Mouse (Mus musculus) bone marrow macrophage, adult 2 months (primary cell): ENCODE data around the gene Capzb. TPM values are rescaled to one million over a fixed set of nuclear protein-coding genes. Genes with fewer than 3 reads are reported as not detected.

ENCODE experiments used
- H3K27ac ChIP-seq: 2 replicates; pipeline ENCODE4 v1.5.1; 2012; ENCODE audit warnings: low read depth, low read length; ENCODE audit not compliant: insufficient read depth
- H3K4me1 ChIP-seq: 2 replicates; pipeline ENCODE4 v1.6.1; 2012; ENCODE audit warnings: low read length; ENCODE audit not compliant: control insufficient read depth, insufficient read depth
- H3K4me3 ChIP-seq: 2 replicates; pipeline ENCODE4 v1.5.1; 2012; ENCODE audit warnings: mild to moderate bottlenecking, low read length, moderate library complexity; ENCODE audit not compliant: insufficient read depth
- CTCF ChIP-seq: IDR thresholded peaks from 2 replicates; pipeline ENCODE4 v1.5.1; 2012; ENCODE audit warnings: low read depth, mild to moderate bottlenecking, low read length, moderate library complexity
- POLR2A ChIP-seq: IDR thresholded peaks from 2 replicates; pipeline ENCODE4 v1.6.1; 2012; ENCODE audit warnings: mild to moderate bottlenecking, low read depth, low read length, borderline replicate concordance
- polyA plus RNA-seq: library from polyadenylated mRNA; stranded (reverse); fragments of >200 nt; gene quantifications from 2 replicates; pipeline ENCODE4 v1.2.4, GENCODE M21; 2012; ENCODE audit not compliant: missing spikeins, insufficient read depth, insufficient read length

Gene Capzb
- polyA plus RNA-seq, 1 experiment, result 483 TPM

DNA sequence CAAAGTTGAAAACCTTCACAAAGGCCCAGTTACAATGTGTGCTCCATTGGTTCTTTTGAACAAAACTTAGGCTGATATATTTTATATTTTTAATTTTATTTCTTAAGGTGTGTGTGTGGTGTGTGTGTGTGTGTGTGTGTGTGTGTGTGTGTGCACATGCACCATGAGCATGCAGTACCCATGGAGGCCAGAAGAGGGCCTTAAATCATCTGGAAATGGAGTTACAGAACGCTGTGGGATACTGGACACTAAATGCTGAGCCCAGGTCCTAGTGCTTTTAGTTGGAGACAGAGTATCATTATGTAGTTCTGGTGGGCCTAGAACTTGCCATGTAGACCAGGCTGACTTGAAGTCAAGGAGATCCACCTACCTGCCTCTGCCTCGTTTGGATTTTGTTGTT is 13.5 kb upstream of the Capzb start:
- H3K27ac ChIP-seq, result no peak overlapping the region
- H3K4me1 ChIP-seq, result peaks cover 14% of the 10 kb centered on the region
- TF ChIP-seq POLR2A, result no peak
- TF ChIP-seq CTCF, result no peak
- H3K4me3 ChIP-seq, result no peak overlapping the region

DNA sequence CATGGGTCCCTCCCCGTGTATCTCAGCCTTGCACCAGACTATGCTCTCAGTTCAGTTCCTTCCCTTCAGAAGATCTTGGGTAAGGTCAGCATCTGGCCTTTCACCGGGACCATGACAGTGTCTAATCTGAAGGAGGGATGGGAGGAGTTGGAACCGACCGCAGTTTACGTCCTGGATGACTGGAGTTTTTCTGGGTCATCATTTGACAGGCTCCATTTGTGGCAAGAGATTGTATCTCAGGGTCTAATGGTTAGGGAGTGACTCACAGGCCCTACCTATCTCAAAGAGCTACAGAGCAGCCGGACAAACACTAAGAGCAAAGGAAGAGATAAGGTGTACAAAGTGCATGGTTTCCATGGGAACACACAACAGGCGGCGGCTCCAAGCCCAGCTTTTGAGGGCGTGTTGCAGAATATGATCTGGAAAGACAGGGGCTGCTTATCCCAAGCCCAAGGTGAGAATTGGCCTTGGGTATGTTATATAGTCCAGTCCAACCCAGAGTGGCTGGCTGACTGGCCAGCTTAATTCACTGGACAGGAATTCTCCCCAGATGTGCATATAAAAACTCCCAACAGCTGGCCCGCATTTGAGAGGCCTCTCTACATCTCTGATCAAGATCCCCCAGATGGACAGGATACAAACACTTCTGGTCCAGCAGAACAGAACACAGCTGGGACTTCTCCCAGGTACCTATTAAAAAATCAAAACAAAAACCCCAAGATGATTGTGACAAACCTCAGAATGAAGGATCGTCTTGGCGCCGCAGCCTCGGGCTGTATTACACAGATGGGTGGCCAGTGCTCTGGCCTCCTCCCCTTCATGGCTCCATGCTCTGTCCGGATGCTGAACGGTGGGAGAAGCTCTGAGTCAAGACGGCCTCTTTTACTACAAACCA is 12.7 kb upstream of the Capzb start:
- Histone ChIP-seq H3K4me1 (peaks cover 10% of the 10 kb centered on the region), H3K4me3 (no peak overlapping the region), H3K27ac (no peak overlapping the region)
- no peak for TF ChIP-seq CTCF
- no peak for TF ChIP-seq POLR2A

DNA sequence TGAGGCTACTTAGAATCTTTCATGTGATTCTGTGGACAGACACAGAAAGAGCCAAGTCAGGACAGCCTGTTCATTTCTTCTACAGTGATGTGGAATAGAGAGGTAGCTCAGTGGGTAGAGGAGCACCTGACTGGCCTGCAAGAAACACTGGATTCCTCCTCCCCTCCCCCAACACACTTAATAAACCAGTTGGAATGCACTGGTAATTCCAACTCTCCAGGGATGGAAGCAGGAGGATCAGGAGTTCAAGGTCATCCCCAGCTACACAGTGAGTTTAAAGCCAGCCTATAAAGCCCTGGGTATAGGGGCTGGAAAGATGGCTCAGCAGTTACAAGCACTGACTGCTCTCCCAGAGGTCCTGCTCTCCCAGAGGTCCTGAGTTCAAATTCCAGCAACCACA is 10.2 kb upstream of the Capzb start:
- TF ChIP-seq CTCF, result no peak
- no peak for TF ChIP-seq POLR2A
- Histone ChIP-seq H3K27ac (no peak overlapping the region), H3K4me1 (peaks cover 8% of the 10 kb centered on the region), H3K4me3 (no peak overlapping the region)

DNA sequence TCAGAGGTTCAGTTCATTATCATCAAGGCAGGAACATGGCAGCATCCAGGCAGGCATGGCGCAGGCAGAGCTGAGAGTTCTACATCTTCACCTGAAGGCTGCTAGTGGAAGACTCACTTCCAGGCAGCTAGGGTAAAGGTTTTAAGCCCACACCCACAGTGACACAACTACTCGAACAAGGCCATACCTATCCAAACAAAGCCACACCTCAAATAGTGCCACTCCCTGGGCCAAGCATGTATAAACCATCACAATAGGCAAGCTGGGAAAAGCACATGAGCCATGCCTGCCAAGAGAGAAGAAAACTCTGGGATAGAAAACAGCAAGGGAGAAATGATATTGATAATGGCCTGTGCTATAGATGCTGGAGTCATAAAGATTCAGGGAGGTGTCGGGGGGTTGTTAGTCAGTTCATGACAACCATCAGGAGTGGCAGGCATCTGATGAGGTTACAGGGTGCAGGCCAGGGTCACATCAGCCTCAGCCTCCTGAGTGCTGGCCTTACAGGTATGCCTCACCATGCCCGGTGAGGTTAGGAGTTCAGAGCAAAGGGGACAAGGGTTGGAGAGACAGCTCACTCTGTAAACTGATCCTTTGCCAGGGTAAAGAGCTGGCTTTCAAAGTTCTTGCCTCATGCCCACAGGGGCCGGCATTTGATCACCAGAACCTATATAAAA is 6.8 kb upstream of the Capzb start:
- Histone ChIP-seq H3K27ac (no peak overlapping the region), H3K4me3 (no peak overlapping the region), H3K4me1 (peaks cover 30% of the 10 kb centered on the region)
- TF ChIP-seq CTCF (no peak), POLR2A (no peak)

DNA sequence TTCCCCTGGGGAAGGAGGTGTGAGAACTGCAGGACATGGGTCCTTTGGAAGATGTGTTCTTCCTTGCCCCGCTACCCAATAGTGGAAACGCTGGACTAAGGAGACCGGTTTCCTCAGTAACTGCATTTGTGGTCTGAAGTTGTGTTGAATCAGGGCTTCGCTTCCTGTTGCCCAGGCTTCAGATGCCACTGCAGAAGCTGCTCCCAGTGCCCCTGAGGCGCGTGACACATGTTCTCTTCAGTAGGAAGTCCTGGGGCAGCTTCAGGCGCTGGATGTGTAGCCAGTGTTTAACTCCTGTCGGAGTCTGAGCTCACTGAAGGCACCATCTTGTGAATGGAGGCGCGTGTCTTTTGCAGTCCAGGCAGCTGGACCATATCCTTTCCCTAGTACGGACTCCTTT is 4.8 kb upstream of the Capzb start:
- H3K4me1 ChIP-seq, result peaks cover 35% of the 10 kb centered on the region
- TF ChIP-seq POLR2A, result no peak
- no peak for TF ChIP-seq CTCF
- peak overlapping the region; percentile 95 for H3K27ac ChIP-seq
- no peak overlapping the region for H3K4me3 ChIP-seq

DNA sequence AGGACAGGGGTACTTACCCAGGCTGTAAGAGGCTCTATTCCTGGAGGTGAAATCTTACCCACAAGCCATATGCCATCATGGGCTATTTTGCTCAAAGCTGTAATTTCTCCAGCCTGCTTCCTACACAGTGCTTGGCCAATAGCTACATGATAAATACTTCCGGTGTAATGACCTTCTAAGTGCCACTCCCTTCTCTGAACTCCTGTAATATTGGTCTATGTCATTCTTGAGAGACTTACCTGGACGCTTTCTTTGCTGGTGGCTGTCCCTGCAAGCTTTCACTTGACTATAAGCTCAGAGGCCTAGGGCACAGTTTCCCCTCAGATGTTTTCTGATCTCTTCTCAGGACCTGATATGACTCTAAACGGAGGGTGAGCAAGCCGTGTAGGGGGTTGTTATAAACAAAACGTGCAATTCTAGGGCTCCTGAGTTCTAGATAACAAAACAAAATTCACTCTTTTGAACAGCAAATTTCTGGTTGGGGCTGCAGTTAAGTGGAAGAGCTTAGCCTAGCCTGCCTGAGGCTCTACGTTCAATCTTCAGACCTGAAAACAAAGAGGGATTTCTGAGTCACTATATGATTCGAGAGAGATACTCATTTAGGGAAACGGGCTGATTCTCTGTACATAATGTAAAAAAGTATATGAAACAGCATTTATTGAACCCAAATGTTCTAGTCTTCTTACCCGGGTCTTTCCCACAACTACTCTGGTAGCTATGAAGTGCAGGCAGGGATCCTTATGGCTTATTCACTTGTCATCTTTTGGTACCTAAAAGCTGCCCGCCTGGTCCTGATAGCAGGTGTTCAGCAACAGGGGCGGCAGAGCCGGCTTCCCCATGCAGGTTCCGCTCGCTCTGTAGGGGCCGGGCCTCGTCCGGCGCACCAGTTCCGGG is 847 bp upstream of the Capzb start:
- Histone ChIP-seq H3K27ac (peak overlapping the region; percentile 90), H3K4me1 (peaks cover 60% of the 10 kb centered on the region), H3K4me3 (peak overlapping the region; percentile 72)
- no peak for TF ChIP-seq CTCF

DNA sequence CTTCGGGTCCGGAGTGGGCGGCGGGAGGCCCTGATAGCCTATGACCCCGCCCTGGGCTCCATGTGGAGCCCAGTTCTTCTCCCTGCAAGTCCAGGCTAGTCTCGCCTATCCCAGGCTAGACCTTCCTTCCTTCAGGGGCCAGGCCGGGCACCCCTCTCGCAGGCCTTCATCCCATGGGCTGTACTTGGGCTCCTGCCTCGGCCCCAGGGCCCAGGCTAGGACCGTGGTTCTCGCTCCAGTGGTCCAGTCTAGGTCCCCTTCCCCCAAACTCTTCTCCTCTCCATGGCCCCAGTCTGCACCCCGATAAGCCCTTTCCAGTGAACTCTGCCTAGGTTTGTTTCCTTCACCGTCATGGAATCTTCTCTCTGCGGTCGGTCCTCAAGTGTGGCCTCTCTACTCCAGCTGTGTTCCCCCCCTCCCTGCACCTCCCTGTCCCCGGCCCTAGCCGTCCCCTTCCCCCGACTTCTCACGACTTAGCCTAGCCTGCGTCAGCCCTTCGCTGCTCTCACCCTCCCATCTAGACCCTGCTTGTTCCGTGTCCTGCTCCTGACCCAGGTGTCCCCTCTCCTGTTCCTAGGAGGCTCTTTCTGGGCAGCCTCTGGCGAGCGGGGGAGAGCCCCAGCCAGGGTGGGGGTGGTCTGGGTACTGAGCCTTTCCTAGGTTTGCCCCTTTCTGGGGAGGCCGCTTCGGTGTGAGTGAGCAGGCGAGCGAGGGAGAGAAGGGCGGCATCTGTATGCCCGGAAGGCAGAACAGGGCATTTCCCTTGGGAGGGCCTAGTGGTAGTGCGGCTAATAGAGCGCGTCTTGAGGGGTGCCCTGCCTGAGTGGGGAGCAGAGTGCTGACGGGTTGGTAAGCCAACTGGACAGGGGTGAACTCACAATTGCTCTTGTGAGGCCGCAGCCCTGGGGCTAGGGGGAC is 736 bp downstream of the Capzb start:
- H3K27ac ChIP-seq, result peak overlapping the region; percentile 75
- no peak for TF ChIP-seq CTCF
- no peak for TF ChIP-seq POLR2A
- H3K4me1 ChIP-seq, result peaks cover 63% of the 10 kb centered on the region
- H3K4me3 ChIP-seq, result peak overlapping the region; percentile 96

DNA sequence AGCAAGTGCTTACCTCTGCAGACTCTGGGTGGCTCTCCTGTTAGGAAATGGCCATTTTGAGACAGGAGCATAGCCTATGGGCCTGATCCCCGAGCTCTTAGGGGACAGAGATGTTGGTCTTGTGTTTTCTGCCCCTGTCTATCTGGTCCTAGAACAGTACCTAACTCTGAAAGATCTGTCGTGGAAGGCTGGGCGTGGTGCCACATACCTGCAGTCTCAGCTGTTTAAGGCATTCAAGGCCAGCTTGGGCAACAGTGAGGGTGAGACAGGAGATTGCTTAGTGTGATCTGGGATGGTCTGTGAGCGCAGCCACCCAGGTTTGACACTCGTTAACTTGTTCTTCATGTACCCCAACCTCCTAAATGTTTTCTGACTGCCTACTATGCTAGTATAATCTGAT is 2.4 kb downstream of the Capzb start:
- Histone ChIP-seq H3K4me3 (0 out of 2 replicates have a peak overlapping the region, but pooled peaks have one; percentile 96), H3K27ac (no peak overlapping the region), H3K4me1 (peaks cover 63% of the 10 kb centered on the region)
- TF ChIP-seq POLR2A (no peak), CTCF (no peak)

DNA sequence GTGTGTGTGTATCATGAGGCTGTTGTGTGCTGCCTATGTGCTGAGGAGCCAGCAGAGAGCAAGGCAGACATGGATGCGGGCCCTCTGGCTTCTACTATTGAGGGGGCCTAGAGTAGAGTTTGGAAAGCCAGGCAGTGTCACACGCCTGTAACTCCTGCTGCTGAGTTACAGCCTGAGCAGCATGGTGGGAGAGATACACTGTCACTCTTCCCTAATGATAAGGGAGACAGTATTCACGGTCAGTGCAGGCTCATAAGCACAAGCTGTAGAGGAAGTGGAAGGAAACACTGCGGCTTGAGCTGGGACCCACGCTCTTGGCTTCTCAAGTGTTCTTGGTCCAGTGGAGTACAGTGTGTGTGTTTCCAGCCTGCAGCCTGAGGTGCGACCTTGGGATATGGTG is 3.8 kb downstream of the Capzb start:
- TF ChIP-seq POLR2A, result no peak
- no peak for TF ChIP-seq CTCF
- peak overlapping the region; percentile 40 for H3K27ac ChIP-seq
- H3K4me3 ChIP-seq, result no peak overlapping the region
- peaks cover 69% of the 10 kb centered on the region for H3K4me1 ChIP-seq
